ENCODE assay signal across 8 mouse cellular contexts in genomic region chr9:21792644-21793043, GRCm38 (mm10). TPM values are rescaled to one million over a fixed set of nuclear protein-coding genes. Genes with fewer than 3 reads are reported as not detected.
DNase-seq lines count a peak whose midpoint lies in the region; ATAC-seq and TF ChIP-seq lines count a peak whose summit lies in the region.

No protein-coding gene starts in this region.

- 0 out of 2 replicates have a peak, but pooled peaks have one; percentile 14 for ATAC-seq in liver, postnatal 0 days
- peak; percentile 31 for ATAC-seq in lung, embryonic 16.5 days (ENCODE audit: low read depth)

- H3K27ac ChIP-seq in liver, postnatal 0 days (ENCODE audit: low read depth): no peak overlapping the region
- H3K27ac ChIP-seq in heart, embryonic 10.5 days: peak overlapping the region; percentile 65; the same call in 1 of the 2 replicates
- H3K27ac ChIP-seq in lung, embryonic 16.5 days (ENCODE audit: low read length): peak overlapping the region; percentile 86

- H3K36me3 ChIP-seq in liver, postnatal 0 days (replicated peaks; ENCODE audit: insufficient read depth, low read length): peaks cover 11% of the 10 kb centered on the region; the same call in 1 of the 2 replicates
- peaks cover 81% of the 10 kb centered on the region for H3K36me3 ChIP-seq in heart, embryonic 10.5 days
- H3K36me3 ChIP-seq in lung, embryonic 16.5 days (ENCODE audit: control insufficient read depth, insufficient read depth, low read length): peaks cover 53% of the 10 kb centered on the region

- no peak overlapping the region for H3K9ac ChIP-seq in liver, postnatal 0 days (replicated peaks)
- H3K9ac ChIP-seq in lung, embryonic 16.5 days (ENCODE audit: low read length): 0 out of 2 replicates have a peak overlapping the region, but pooled peaks have one; percentile 29

- no peak overlapping the region for H3K4me2 ChIP-seq in liver, postnatal 0 days (ENCODE audit: low read depth, low read length)
- H3K4me2 ChIP-seq in lung, embryonic 16.5 days (ENCODE audit: low read depth, low read length): peak overlapping the region; percentile 45

- TF ChIP-seq EP300 in liver, postnatal 0 days (IDR thresholded peaks at IDR 0.05; ENCODE audit: low read depth): no peak

- H3K4me3 ChIP-seq in liver, postnatal 0 days (ENCODE audit: low read depth, low read length): no peak overlapping the region
- H3K4me3 ChIP-seq in heart, embryonic 10.5 days: no peak overlapping the region
- H3K4me3 ChIP-seq in lung, embryonic 16.5 days (ENCODE audit: low read length): peak overlapping the region; percentile 13

- no peaks in the 10 kb centered on the region for H3K9me3 ChIP-seq in liver, postnatal 0 days (ENCODE audit: low read length)
- no peaks in the 10 kb centered on the region for H3K9me3 ChIP-seq in heart, embryonic 10.5 days
- H3K9me3 ChIP-seq in lung, embryonic 16.5 days (ENCODE audit: control insufficient read depth, low read length): no peaks in the 10 kb centered on the region

- TF ChIP-seq CTCF in liver, postnatal 0 days (IDR thresholded peaks at IDR 0.05; ENCODE audit: low read depth): no peak

- 34% methylated on average over 8 of the region's 8 CpGs for WGBS in liver, postnatal 0 days (ENCODE audit: insufficient replicate concordance)
- WGBS in heart, embryonic 10.5 days: 70% methylated on average over 8 of the region's 8 CpGs
- WGBS in lung, embryonic 16.5 days: 26% methylated on average over 8 of the region's 8 CpGs

- DNase-seq in liver, postnatal 0 days: no peak
- DNase-seq in liver: no peak
- DNase-seq in cerebellum, postnatal 25 days: peak; percentile 50 to 56
- DNase-seq in heart, embryonic 10.5 days (ENCODE audit: low spot score): no peak
- peak; percentile 57 to 71 for DNase-seq in kidney, postnatal 4 days
- peak; percentile 56 for DNase-seq in right cerebral cortex, postnatal 4 days
- DNase-seq in urinary bladder, postnatal 10 days (ENCODE audit: low spot score): no peak

- H3K4me1 ChIP-seq in liver, postnatal 0 days (ENCODE audit: insufficient read depth): peaks cover 14% of the 10 kb centered on the region; the same call in 1 of the 2 replicates
- peaks cover 54% of the 10 kb centered on the region for H3K4me1 ChIP-seq in heart, embryonic 10.5 days
- H3K4me1 ChIP-seq in lung, embryonic 16.5 days (replicated peaks; ENCODE audit: control insufficient read depth, insufficient read depth, low read length): peaks cover 59% of the 10 kb centered on the region

- no peaks in the 10 kb centered on the region for H3K27me3 ChIP-seq in liver, postnatal 0 days (ENCODE audit: insufficient read depth, low read length)
- no peaks in the 10 kb centered on the region for H3K27me3 ChIP-seq in heart, embryonic 10.5 days (ENCODE audit: insufficient read depth, poor library complexity, severe bottlenecking)
- H3K27me3 ChIP-seq in lung, embryonic 16.5 days (ENCODE audit: control insufficient read depth, insufficient read depth, low read depth, low read length): no peaks in the 10 kb centered on the region

RNA-seq across cellular contexts. Expression of gene Kank2, which starts 5.9 kb away (rescaled TPM):
- polyA plus RNA-seq in liver, postnatal 0 days (2015; fragmentation: Nextera tagmentation; extraction: Ambion mirVana): 2.8 and 3.7 TPM in 2 replicates
- 16.4 and 16.9 TPM in 2 replicates for polyA plus RNA-seq in heart, embryonic 10.5 days (2016; fragmentation: Nextera tagmentation; extraction: Ambion mirVana)
- polyA plus RNA-seq in lung, embryonic 16.5 days (2015; fragmentation: Nextera tagmentation; extraction: Ambion mirVana): 25.5 and 26.3 TPM in 2 replicates

RNA-seq across cellular contexts. Expression of gene Spc24, which starts 32.5 kb away (rescaled TPM):
- 38.4 and 41.4 TPM in 2 replicates for polyA plus RNA-seq in liver, postnatal 0 days (2015; fragmentation: Nextera tagmentation; extraction: Ambion mirVana)
- 112 and 160 TPM in 2 replicates for polyA plus RNA-seq in heart, embryonic 10.5 days (2016; fragmentation: Nextera tagmentation; extraction: Ambion mirVana)
- polyA plus RNA-seq in lung, embryonic 16.5 days (2015; fragmentation: Nextera tagmentation; extraction: Ambion mirVana): 134 and 144 TPM in 2 replicates

RNA-seq across cellular contexts. Expression of gene Angptl8, which starts 42.7 kb away (rescaled TPM):
- polyA plus RNA-seq in liver, postnatal 0 days (2015; fragmentation: Nextera tagmentation; extraction: Ambion mirVana): 74.6 and 75.7 TPM in 2 replicates
- 2.5 and 5.7 TPM in 2 replicates for polyA plus RNA-seq in heart, embryonic 10.5 days (2016; fragmentation: Nextera tagmentation; extraction: Ambion mirVana)
- polyA plus RNA-seq in lung, embryonic 16.5 days (2015; fragmentation: Nextera tagmentation; extraction: Ambion mirVana): 2.7 and 3.6 TPM in 2 replicates

RNA-seq across cellular contexts. Expression of gene Dock6, which starts 59.8 kb away (rescaled TPM):
- polyA plus RNA-seq in liver, postnatal 0 days (2015; fragmentation: Nextera tagmentation; extraction: Ambion mirVana): 3.6 and 4.1 TPM in 2 replicates
- polyA plus RNA-seq in heart, embryonic 10.5 days (2016; fragmentation: Nextera tagmentation; extraction: Ambion mirVana): 47.9 and 56.9 TPM in 2 replicates
- 62.6 and 63.7 TPM in 2 replicates for polyA plus RNA-seq in lung, embryonic 16.5 days (2015; fragmentation: Nextera tagmentation; extraction: Ambion mirVana)

Comparison
In these comparisons a context has a peak if more than half of its experiments do, and no peak if none do; other contexts are left out.
1. DNase-seq: peak in cerebellum, postnatal 25 days (2 of 2), kidney, postnatal 4 days (2 of 2) and right cerebral cortex, postnatal 4 days (single experiment); none in liver, postnatal 0 days (single experiment), liver (single experiment), heart, embryonic 10.5 days (single experiment) and urinary bladder, postnatal 10 days (single experiment).
2. RNA of gene Angptl8, which starts 42.7 kb away (polyA plus RNA-seq): 74.6 to 75.7 TPM in liver, postnatal 0 days; 2.5 to 5.7 TPM in heart, embryonic 10.5 days and 2.7 to 3.6 TPM in lung, embryonic 16.5 days; every median in the first group is over 10 times any median in the second.